14 mouse cellular contexts compared by ENCODE assay signal in the genomic region with DNA sequence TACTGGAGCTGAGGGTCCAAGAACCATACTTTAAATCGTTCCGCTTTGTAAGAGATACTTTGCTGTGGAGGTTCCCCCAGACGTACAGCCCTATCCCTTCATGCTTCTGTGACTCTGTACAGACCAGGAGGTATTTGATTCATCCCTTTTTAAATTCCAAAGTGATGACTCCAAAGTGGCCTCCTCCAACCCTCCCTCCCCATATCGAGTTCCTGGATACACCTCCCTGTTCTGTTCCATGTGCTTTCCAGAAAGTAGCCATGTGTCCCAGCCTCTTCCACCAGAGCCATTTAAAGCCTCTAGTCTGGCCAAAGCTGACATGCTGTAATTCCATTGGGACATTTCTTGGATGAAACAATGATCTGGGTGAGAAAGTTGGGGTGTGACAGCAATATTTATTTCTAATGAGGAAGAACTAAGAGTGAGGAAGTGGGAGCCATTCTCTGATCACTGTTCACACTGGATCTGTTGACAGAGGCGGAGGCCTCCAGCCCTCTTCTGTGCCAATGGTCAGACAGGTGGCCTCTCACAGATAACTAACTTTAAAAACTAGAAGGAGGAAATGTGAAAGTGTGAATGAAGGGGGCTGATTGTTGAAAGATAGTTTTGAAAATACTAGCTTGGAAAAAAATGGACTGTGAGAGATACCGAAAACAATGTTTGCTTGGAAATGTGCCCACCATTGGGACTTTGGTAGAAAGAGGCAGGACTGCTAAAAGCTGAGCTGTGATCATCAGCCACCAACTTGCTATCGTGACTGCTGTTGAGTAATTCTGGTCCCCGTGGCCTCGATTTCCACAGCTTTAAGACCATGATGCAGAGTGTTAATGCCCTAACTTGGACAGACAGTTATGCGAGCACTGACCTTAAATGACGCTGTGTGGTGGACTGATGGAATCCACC.
DNase-seq lines count a peak whose midpoint lies in the region; ATAC-seq and TF ChIP-seq lines count a peak whose summit lies in the region.
"Had no signal": no experiment of that assay in that cellular context is flagged by ENCODE, and none has a peak within 500 bp of the region (broad histone marks: within the 10 kb centered on the region; RNA-seq: fewer than 3 reads in every experiment).

No protein-coding gene starts in this region.

- no peak for TF ChIP-seq EP300 in stomach, postnatal 0 days (optimal IDR thresholded peaks at IDR 0.05)

- 68% methylated on average over 11 of the region's 11 CpGs for WGBS in heart, embryonic 14.5 days
- 71% methylated on average over 11 of the region's 11 CpGs for WGBS in heart, embryonic 11.5 days (ENCODE audit: insufficient replicate concordance)
- WGBS in lung, embryonic 15.5 days: 54% methylated on average over 11 of the region's 11 CpGs
- WGBS in lung, adult 2 months: 73% methylated on average over 11 of the region's 11 CpGs
- 78% methylated on average over 11 of the region's 11 CpGs for WGBS in stomach, postnatal 0 days
- 85% methylated on average over 11 of the region's 11 CpGs for WGBS in intestine, embryonic 16.5 days

- no peak for TF ChIP-seq CTCF in lung, adult 2 months (IDR thresholded peaks at IDR 0.05; ENCODE audit: insufficient read depth, low read length)
- TF ChIP-seq CTCF in Patski (IDR thresholded peaks at IDR 0.05): no peak
- no peak for TF ChIP-seq CTCF in stomach, postnatal 0 days (IDR thresholded peaks at IDR 0.05; ENCODE audit: low read depth)

- H3K4me2 ChIP-seq in heart, embryonic 14.5 days (ENCODE audit: low read length): no peak overlapping the region
- H3K4me2 ChIP-seq in heart, embryonic 11.5 days: no peak overlapping the region
- no peak overlapping the region for H3K4me2 ChIP-seq in lung, embryonic 15.5 days
- no peak overlapping the region for H3K4me2 ChIP-seq in stomach, postnatal 0 days (replicated peaks; ENCODE audit: low read depth)
- H3K4me2 ChIP-seq in intestine, embryonic 16.5 days (ENCODE audit: low read depth, low read length): no peak overlapping the region
- H3K4me2 ChIP-seq: forebrain, embryonic 15.5 days had no signal

- CTCF ChIA-PET in Patski (lab: Charles Lee): interaction anchor here (0.9 to 1.4 kb wide), 2 partner anchors 12 to 15 kb away, joined by 3 to 5 read pairs; no protein-coding TSS in a partner anchor

- no peak overlapping the region for H3K4me3 ChIP-seq in heart, embryonic 14.5 days (ENCODE audit: control insufficient read depth in 1 of 2, insufficient read depth in 1 of 2, low read depth in 1 of 2, low read length in 2 of 2)
- H3K4me3 ChIP-seq in heart, embryonic 11.5 days (ENCODE audit: low read depth, low read length): no peak overlapping the region
- no peak overlapping the region for H3K4me3 ChIP-seq in lung, embryonic 15.5 days
- no peak overlapping the region for H3K4me3 ChIP-seq in lung, adult 2 months (replicated peaks; ENCODE audit: extremely low read depth, low read depth, low read length)
- no peak overlapping the region for H3K4me3 ChIP-seq in stomach, postnatal 0 days (ENCODE audit: low read depth, low read length)
- H3K4me3 ChIP-seq in intestine, embryonic 16.5 days (ENCODE audit: low read length): no peak overlapping the region
- H3K4me3 ChIP-seq: forebrain, embryonic 15.5 days had no signal

- peak overlapping the region; percentile 15 to 39 for H3K27ac ChIP-seq in heart, embryonic 14.5 days (replicated peaks in 1 of 2; ENCODE audit: control insufficient read depth in 1 of 2, insufficient read depth in 1 of 2, low read depth in 2 of 2, low read length in 2 of 2)
- H3K27ac ChIP-seq in heart, embryonic 11.5 days (ENCODE audit: low read depth, low read length): no peak overlapping the region
- H3K27ac ChIP-seq in lung, embryonic 15.5 days: no peak overlapping the region
- no peak overlapping the region for H3K27ac ChIP-seq in stomach, postnatal 0 days (replicated peaks)
- no peak overlapping the region for H3K27ac ChIP-seq in intestine, embryonic 16.5 days (ENCODE audit: low read length)
- H3K27ac ChIP-seq: forebrain, embryonic 15.5 days had no signal

- in situ Hi-C loops in Patski (cut with MboI; ENCODE audit: low pct_unique_long_range_greater_than_20kb): no loop called here

- no peak overlapping the region for H3K9ac ChIP-seq in heart, embryonic 14.5 days (ENCODE audit: low read length)
- H3K9ac ChIP-seq in heart, embryonic 11.5 days (ENCODE audit: low read depth, low read length): no peak overlapping the region
- H3K9ac ChIP-seq in lung, embryonic 15.5 days: no peak overlapping the region
- no peak overlapping the region for H3K9ac ChIP-seq in stomach, postnatal 0 days (ENCODE audit: low read length)
- no peak overlapping the region for H3K9ac ChIP-seq in intestine, embryonic 16.5 days (ENCODE audit: low read depth, low read length)
- H3K9ac ChIP-seq: forebrain, embryonic 15.5 days; liver, postnatal 0 days had no signal

- no peak for DNase-seq in lung, adult 2 months
- peak; percentile 58 for DNase-seq in Patski (ENCODE audit: low read depth, low spot score)
- DNase-seq in stomach, postnatal 0 days (ENCODE audit: low spot score): no peak
- DNase-seq: cerebellum, adult 11-12 months; heart, postnatal 36 days; kidney, postnatal 36 days; liver, postnatal 0 days; midbrain, embryonic 14.5 days; thymus, adult 18-20 months had no signal

- peak; percentile 33; the same call in 1 of the 2 replicates for ATAC-seq in heart, embryonic 14.5 days (ENCODE audit: insufficient number of reproducible peaks, insufficient read depth, low FRiP score, low read depth)
- ATAC-seq in heart, embryonic 11.5 days (replicated peaks; ENCODE audit: insufficient number of reproducible peaks, low FRiP score, low TSS enrichment): no peak
- ATAC-seq in lung, embryonic 15.5 days (ENCODE audit: borderline replicate concordance, extremely low read depth, low FRiP score, low TSS enrichment): peak; percentile 70; the same call in 1 of the 2 replicates
- ATAC-seq in Patski: peak; percentile 97
- ATAC-seq in stomach, postnatal 0 days (ENCODE audit: low FRiP score, low TSS enrichment): 0 out of 2 replicates have a peak, but pooled peaks have one; percentile 47
- no peak for ATAC-seq in intestine, embryonic 16.5 days
- ATAC-seq: forebrain, embryonic 15.5 days; liver, postnatal 0 days had no signal

- no peaks in the 10 kb centered on the region for H3K9me3 ChIP-seq in heart, embryonic 14.5 days (ENCODE audit: control insufficient read depth, low read length)
- H3K9me3 ChIP-seq in heart, embryonic 11.5 days (replicated peaks; ENCODE audit: control insufficient read depth, low read length): no peaks in the 10 kb centered on the region
- no peaks in the 10 kb centered on the region for H3K9me3 ChIP-seq in lung, embryonic 15.5 days
- no peaks in the 10 kb centered on the region for H3K9me3 ChIP-seq in stomach, postnatal 0 days (ENCODE audit: control insufficient read depth, low read length)
- no peaks in the 10 kb centered on the region for H3K9me3 ChIP-seq in intestine, embryonic 16.5 days (ENCODE audit: control insufficient read depth, low read length)
- H3K9me3 ChIP-seq: forebrain, embryonic 15.5 days had no signal

- peaks cover 10 to 29% of the 10 kb centered on the region in 2 experiments for H3K4me1 ChIP-seq in heart, embryonic 14.5 days (ENCODE audit: control insufficient read depth in 2 of 2, insufficient read depth in 2 of 2, low read length in 2 of 2)
- peaks cover 9% of the 10 kb centered on the region; the same call in 1 of the 2 replicates for H3K4me1 ChIP-seq in heart, embryonic 11.5 days (ENCODE audit: control insufficient read depth, insufficient read depth, low read length)
- H3K4me1 ChIP-seq in lung, embryonic 15.5 days: no peaks in the 10 kb centered on the region
- H3K4me1 ChIP-seq in lung, adult 2 months (ENCODE audit: control insufficient read depth, insufficient read depth, low read length): no peaks in the 10 kb centered on the region
- H3K4me1 ChIP-seq in stomach, postnatal 0 days (replicated peaks; ENCODE audit: control insufficient read depth, insufficient read depth): no peaks in the 10 kb centered on the region; the same call in 1 of the 2 replicates
- H3K4me1 ChIP-seq in intestine, embryonic 16.5 days (ENCODE audit: control insufficient read depth, insufficient read depth, low read length): peaks cover 2% of the 10 kb centered on the region; the same call in 1 of the 2 replicates
- H3K4me1 ChIP-seq: forebrain, embryonic 15.5 days had no signal

- POLR2A ChIA-PET in Patski (lab: Charles Lee): interaction anchor here (1.3 kb wide), 1 partner anchor 12 kb away, joined by 3 read pairs; no protein-coding TSS in a partner anchor

- TF ChIP-seq POLR2A in lung, adult 2 months (IDR thresholded peaks at IDR 0.05; ENCODE audit: borderline replicate concordance, extremely low read depth, low read depth, low read length): no peak

- H3K27me3 ChIP-seq in heart, embryonic 14.5 days (ENCODE audit: control insufficient read depth, insufficient read depth, low read length): no peaks in the 10 kb centered on the region
- H3K27me3 ChIP-seq in heart, embryonic 11.5 days (ENCODE audit: control insufficient read depth, insufficient read depth, low read length): no peaks in the 10 kb centered on the region
- peaks cover 88% of the 10 kb centered on the region for H3K27me3 ChIP-seq in lung, embryonic 15.5 days
- H3K27me3 ChIP-seq in Patski: no peaks in the 10 kb centered on the region
- H3K27me3 ChIP-seq in stomach, postnatal 0 days (ENCODE audit: control insufficient read depth, insufficient read depth, low read length): no peaks in the 10 kb centered on the region
- no peaks in the 10 kb centered on the region for H3K27me3 ChIP-seq in intestine, embryonic 16.5 days (replicated peaks; ENCODE audit: control insufficient read depth, insufficient read depth, low read length)
- H3K27me3 ChIP-seq: forebrain, embryonic 15.5 days had no signal

- peaks cover 9% of the 10 kb centered on the region; the same call in 1 of the 2 replicates for H3K36me3 ChIP-seq in heart, embryonic 14.5 days (ENCODE audit: control insufficient read depth, insufficient read depth, low read length)
- no peaks in the 10 kb centered on the region for H3K36me3 ChIP-seq in heart, embryonic 11.5 days (ENCODE audit: control insufficient read depth, insufficient read depth, low read length)
- no peaks in the 10 kb centered on the region for H3K36me3 ChIP-seq in lung, embryonic 15.5 days
- H3K36me3 ChIP-seq in stomach, postnatal 0 days (ENCODE audit: control insufficient read depth, insufficient read depth, low read length): no peaks in the 10 kb centered on the region
- H3K36me3 ChIP-seq in intestine, embryonic 16.5 days (ENCODE audit: control insufficient read depth, insufficient read depth, low read length): no peaks in the 10 kb centered on the region
- H3K36me3 ChIP-seq: forebrain, embryonic 15.5 days had no signal

Comparison
In these comparisons a context has a peak if more than half of its experiments do, and no peak if none do; other contexts are left out.
1. ATAC-seq: peak in heart, embryonic 14.5 days (single experiment), lung, embryonic 15.5 days (single experiment), Patski (single experiment) and stomach, postnatal 0 days (single experiment); none in heart, embryonic 11.5 days (single experiment) and intestine, embryonic 16.5 days (single experiment).
2. H3K27ac ChIP-seq: peak in heart, embryonic 14.5 days (2 of 2); none in heart, embryonic 11.5 days (single experiment), lung, embryonic 15.5 days (single experiment), stomach, postnatal 0 days (single experiment) and intestine, embryonic 16.5 days (single experiment).